Mouse (Mus musculus) liver, embryonic 14.5 days (tissue): ENCODE results near the gene Hsd17b6.

Source experiments
- CTCF ChIP-seq: IDR thresholded peaks from 2 replicates; pipeline ENCODE4 v1.5.1; 2016; ENCODE audit warnings: antibody characterized with exemption, low read depth, control low read depth
- EP300 ChIP-seq: IDR thresholded peaks from 2 replicates; pipeline ENCODE4 v1.6.1; 2016; ENCODE audit warnings: antibody characterized with exemption, low read depth

GRCm38 (mm10) chr10:127971135-127971534, 36.3 kb downstream of the Hsd17b6 start:
- peak; percentile 18; the same call in 1 of the 2 replicates for TF ChIP-seq CTCF
- TF ChIP-seq EP300 = no peak
